Mouse (Mus musculus): ENCODE data around the gene Farsa. TPM values are rescaled to one million over a fixed set of nuclear protein-coding genes. Genes with fewer than 3 reads are reported as not detected.

The Farsa gene
- total and polyA plus RNA-seq, 2 experiments from 2014 or later, result 84.6 to 92.7 TPM

DNA sequence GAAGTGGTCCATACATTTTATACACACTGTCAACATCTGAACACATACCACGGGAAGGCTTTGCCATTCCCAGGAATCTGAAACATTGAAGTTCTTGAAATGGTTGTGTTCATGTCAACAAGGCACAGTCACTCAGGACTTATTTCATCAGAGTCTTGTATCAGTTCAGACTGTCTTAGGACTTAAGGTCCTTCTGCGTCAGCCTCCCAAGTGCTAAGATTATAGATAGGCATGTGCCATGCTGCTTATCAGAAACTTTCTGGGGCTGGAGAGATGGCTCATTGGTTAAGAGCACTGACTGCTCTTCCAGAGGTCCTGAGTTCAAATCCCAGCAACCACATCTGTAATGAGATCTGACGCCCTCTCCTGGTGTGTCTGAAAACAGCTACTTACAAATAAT is 17.6 kb downstream of the Farsa start:
- ATAC-seq (ENCODE audit: low FRiP score), result no peak
- 95% methylated on average over 3 of the region's 3 CpGs for WGBS

DNA sequence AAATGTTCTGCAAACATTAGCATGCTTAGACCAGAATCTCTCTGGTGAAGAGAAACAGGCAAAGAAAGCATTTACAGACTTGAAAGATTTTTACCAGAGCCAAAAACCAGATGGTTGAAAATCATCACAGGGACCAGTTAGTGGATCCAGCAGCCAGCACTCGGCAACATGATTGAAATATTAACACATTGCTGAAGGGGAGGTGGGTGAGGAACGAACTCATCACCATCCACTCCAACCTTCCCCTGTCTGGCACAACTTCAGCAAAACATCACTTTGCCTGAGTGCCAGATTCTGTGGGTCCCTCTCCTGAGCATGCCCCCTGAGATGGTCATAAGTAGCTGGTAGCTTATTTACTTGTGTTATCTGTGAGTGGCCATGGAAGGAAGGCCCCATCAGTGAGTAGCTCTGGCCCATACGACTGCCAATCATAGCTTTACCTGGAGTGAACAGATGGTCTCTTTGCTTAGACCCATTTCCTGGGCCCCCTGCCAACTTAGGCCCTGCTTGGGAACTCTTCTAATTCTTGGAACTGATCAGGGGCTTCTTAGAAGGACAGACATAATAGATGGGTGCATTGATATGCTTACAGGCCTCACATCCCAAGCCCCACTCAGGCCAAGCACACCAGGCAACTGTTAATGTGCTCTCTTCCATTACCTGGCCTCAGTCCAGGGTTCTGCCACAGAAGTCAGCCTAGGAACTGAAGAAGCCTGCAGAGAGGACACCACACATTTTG is 20.7 kb downstream of the Farsa start:
- Histone ChIP-seq H3K4me1 (ENCODE audit: insufficient read depth, low read length) (peaks cover 4% of the 10 kb centered on the region; the same call in 1 of the 2 replicates), H3K9ac (replicated peaks; ENCODE audit: low read length, poor library complexity, severe bottlenecking) (no peak overlapping the region), H3K36me3 (ENCODE audit: insufficient read depth, low read length) (no peaks in the 10 kb centered on the region), H3K4me3 (ENCODE audit: low read depth, low read length) (no peak overlapping the region), H3K9me3 (ENCODE audit: low read length) (no peaks in the 10 kb centered on the region), H3K4me2 (ENCODE audit: low read depth, low read length, poor library complexity, severe bottlenecking) (no peak overlapping the region), H3K27ac (ENCODE audit: low read depth, low read length) (no peak overlapping the region), H3K27me3 (ENCODE audit: insufficient read depth, low read length) (no peaks in the 10 kb centered on the region)
- 70% methylated on average over 3 of the region's 3 CpGs for WGBS
- no peak for TF ChIP-seq CTCF (IDR thresholded peaks at IDR 0.05)
- peak; percentile 57 for DNase-seq (ENCODE audit: low spot score)
- ATAC-seq (ENCODE audit: low FRiP score), result no peak

More for the DNA sequence above, 17.6 kb downstream of the Farsa start:
- no peak overlapping the region for H3K4me3 ChIP-seq (ENCODE audit: low read depth, low read length)
- H3K36me3 ChIP-seq (ENCODE audit: insufficient read depth, low read length), result peaks cover 4% of the 10 kb centered on the region; the same call in 1 of the 2 replicates
- no peaks in the 10 kb centered on the region for H3K27me3 ChIP-seq (ENCODE audit: insufficient read depth, low read length)
- H3K4me1 ChIP-seq (ENCODE audit: insufficient read depth, low read length), result peaks cover 8% of the 10 kb centered on the region; the same call in 1 of the 2 replicates
- TF ChIP-seq CTCF (IDR thresholded peaks at IDR 0.05), result no peak
- H3K9me3 ChIP-seq (ENCODE audit: low read length), result no peaks in the 10 kb centered on the region
- no peak for DNase-seq (ENCODE audit: low spot score)
- no peak overlapping the region for H3K27ac ChIP-seq (ENCODE audit: low read depth, low read length)
- no peak overlapping the region for H3K9ac ChIP-seq (replicated peaks; ENCODE audit: low read length, poor library complexity, severe bottlenecking)
- no peak overlapping the region for H3K4me2 ChIP-seq (ENCODE audit: low read depth, low read length, poor library complexity, severe bottlenecking)

DNA sequence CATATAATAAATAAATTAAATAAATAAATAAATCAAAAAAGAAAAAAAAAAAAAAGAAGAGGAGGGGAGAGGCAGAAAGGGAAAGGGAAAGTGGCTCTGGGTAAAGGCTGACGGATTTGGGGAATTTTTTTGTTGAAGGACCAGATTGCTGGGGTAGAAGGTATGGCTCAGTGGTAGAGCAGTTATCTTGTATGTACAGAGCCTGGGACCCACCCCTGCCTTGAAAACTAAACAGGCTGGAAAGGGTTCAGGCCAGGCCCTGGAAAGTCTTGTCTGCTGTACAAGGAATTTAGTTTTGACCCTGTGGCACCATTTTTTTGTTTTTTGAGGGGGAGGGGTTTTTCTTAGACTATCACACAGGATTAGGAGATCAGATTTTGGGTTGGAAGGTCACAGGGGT is 22.1 kb downstream of the Farsa start:
- Histone ChIP-seq H3K4me2 (ENCODE audit: low read depth, low read length, poor library complexity, severe bottlenecking) (no peak overlapping the region), H3K27ac (ENCODE audit: low read depth, low read length) (no peak overlapping the region), H3K4me3 (ENCODE audit: low read depth, low read length) (no peak overlapping the region), H3K27me3 (ENCODE audit: insufficient read depth, low read length) (no peaks in the 10 kb centered on the region), H3K9ac (replicated peaks; ENCODE audit: low read length, poor library complexity, severe bottlenecking) (no peak overlapping the region), H3K9me3 (ENCODE audit: low read length) (no peaks in the 10 kb centered on the region), H3K36me3 (ENCODE audit: insufficient read depth, low read length) (no peaks in the 10 kb centered on the region), H3K4me1 (ENCODE audit: insufficient read depth, low read length) (no peaks in the 10 kb centered on the region)
- DNase-seq (ENCODE audit: low spot score) (no peak), ATAC-seq (ENCODE audit: low FRiP score) (no peak)
- WGBS, result 100% methylated on average over 1 of the region's 1 CpGs
- no peak for TF ChIP-seq CTCF (IDR thresholded peaks at IDR 0.05)

DNA sequence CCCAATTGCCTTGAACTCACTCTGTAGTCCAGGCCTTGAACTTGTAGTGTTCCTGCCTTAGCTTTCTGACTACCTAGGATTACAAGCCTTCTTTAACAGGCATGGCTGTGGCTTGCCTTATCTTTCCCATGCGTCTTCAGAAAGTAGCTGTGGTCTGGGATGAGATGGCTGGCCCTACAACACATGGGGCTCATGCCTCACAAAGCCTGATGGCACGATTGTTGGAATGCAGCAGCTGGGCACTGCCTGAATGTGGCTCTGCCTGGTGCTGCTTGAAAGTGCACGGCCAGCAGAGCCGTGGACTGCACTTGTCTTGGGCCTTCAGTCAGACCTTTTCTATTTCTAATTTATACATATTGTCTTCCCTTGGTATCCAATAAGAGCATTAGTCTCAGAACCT is 27.9 kb downstream of the Farsa start:
- Histone ChIP-seq H3K4me3 (ENCODE audit: low read depth, low read length) (no peak overlapping the region), H3K27ac (ENCODE audit: low read depth, low read length) (no peak overlapping the region), H3K36me3 (ENCODE audit: insufficient read depth, low read length) (peaks cover 27% of the 10 kb centered on the region), H3K27me3 (ENCODE audit: insufficient read depth, low read length) (no peaks in the 10 kb centered on the region), H3K4me2 (ENCODE audit: low read depth, low read length, poor library complexity, severe bottlenecking) (no peak overlapping the region), H3K9me3 (ENCODE audit: low read length) (no peaks in the 10 kb centered on the region), H3K9ac (replicated peaks; ENCODE audit: low read length, poor library complexity, severe bottlenecking) (no peak overlapping the region), H3K4me1 (ENCODE audit: insufficient read depth, low read length) (no peaks in the 10 kb centered on the region)
- no peak for DNase-seq (ENCODE audit: low spot score)
- WGBS, result 84% methylated on average over 4 of the region's 4 CpGs
- no peak for ATAC-seq (ENCODE audit: low FRiP score)
- no peak for TF ChIP-seq CTCF (IDR thresholded peaks at IDR 0.05)

DNA sequence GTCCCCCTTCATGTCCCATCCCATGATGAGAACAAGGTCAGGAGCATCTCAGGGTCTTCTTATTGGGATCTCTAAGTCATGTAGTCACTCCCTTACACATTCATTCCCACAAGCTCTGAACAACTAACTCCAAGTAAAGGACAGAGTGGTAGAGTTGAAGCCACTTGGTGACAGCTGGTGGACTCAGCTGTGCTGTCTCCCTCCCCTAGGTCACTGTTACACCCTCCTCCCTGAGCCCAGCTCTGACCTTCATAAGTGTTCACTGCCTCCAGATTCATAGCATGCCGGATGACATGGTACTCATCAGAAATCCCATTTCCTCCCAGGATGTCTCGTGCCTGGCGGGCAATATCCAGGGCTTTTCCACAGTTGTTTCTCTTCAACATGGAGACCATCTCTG is 31.5 kb downstream of the Farsa start:
- Histone ChIP-seq H3K9ac (replicated peaks; ENCODE audit: low read length, poor library complexity, severe bottlenecking) (no peak overlapping the region), H3K36me3 (ENCODE audit: insufficient read depth, low read length) (peaks cover 32% of the 10 kb centered on the region), H3K27ac (ENCODE audit: low read depth, low read length) (no peak overlapping the region), H3K4me2 (ENCODE audit: low read depth, low read length, poor library complexity, severe bottlenecking) (no peak overlapping the region), H3K4me3 (ENCODE audit: low read depth, low read length) (no peak overlapping the region), H3K9me3 (ENCODE audit: low read length) (no peaks in the 10 kb centered on the region), H3K4me1 (ENCODE audit: insufficient read depth, low read length) (peaks cover 5% of the 10 kb centered on the region; the same call in 1 of the 2 replicates), H3K27me3 (ENCODE audit: insufficient read depth, low read length) (no peaks in the 10 kb centered on the region)
- 96% methylated on average over 3 of the region's 3 CpGs for WGBS
- ATAC-seq (ENCODE audit: low FRiP score), result no peak
- DNase-seq (ENCODE audit: low spot score), result no peak
- TF ChIP-seq CTCF (IDR thresholded peaks at IDR 0.05), result no peak

DNA sequence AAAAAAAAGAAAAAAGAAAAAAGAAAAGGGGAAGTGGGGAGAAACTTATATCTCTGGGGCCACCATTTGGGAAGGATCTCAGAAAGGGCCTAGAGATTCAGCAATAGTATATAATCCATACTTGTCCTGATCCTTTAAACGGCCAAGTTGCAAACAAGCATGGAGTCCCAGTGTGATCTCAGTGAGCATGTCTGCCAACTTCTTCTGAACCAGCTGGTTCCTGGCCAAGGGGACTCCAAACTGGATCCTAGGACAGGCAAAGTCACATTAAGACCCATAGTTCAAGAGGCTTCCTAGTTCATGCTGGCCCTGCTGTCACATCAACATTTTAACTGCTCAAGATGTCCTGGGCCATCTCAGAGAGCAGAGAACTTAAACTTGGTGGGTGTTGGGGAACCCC is 32.4 kb downstream of the Farsa start:
- no peak overlapping the region for H3K9ac ChIP-seq (replicated peaks; ENCODE audit: low read length, poor library complexity, severe bottlenecking)
- no peaks in the 10 kb centered on the region for H3K27me3 ChIP-seq (ENCODE audit: insufficient read depth, low read length)
- DNase-seq (ENCODE audit: low spot score), result no peak
- 97% methylated on average over 1 of the region's 1 CpGs for WGBS
- no peak for TF ChIP-seq CTCF (IDR thresholded peaks at IDR 0.05)
- no peak overlapping the region for H3K4me2 ChIP-seq (ENCODE audit: low read depth, low read length, poor library complexity, severe bottlenecking)
- H3K4me1 ChIP-seq (ENCODE audit: insufficient read depth, low read length), result peaks cover 5% of the 10 kb centered on the region; the same call in 1 of the 2 replicates
- no peak overlapping the region for H3K27ac ChIP-seq (ENCODE audit: low read depth, low read length)
- no peak for ATAC-seq (ENCODE audit: low FRiP score)
- no peaks in the 10 kb centered on the region for H3K9me3 ChIP-seq (ENCODE audit: low read length)
- H3K4me3 ChIP-seq (ENCODE audit: low read depth, low read length), result no peak overlapping the region
- H3K36me3 ChIP-seq (ENCODE audit: insufficient read depth, low read length), result peaks cover 32% of the 10 kb centered on the region

All from midbrain, postnatal 0 days (tissue).